Mouse (Mus musculus) stomach, postnatal 0 days (tissue): ENCODE results near the gene Akap8. TPM values are rescaled to one million over a fixed set of nuclear protein-coding genes. Genes with fewer than 3 reads are reported as not detected.

Experiments used
- ATAC-seq: fragments of 200-750 bp; cut with Nextera tagmentation; 2 replicates; pipeline ENCODE4 v1.8.0; 2017; ENCODE audit not compliant: low FRiP score, low TSS enrichment
- DNase-seq: peaks from one replicate; pipeline ENCODE4 v3.0.0-alpha.2; 2016; ENCODE audit warnings: low spot score
- H3K27ac ChIP-seq: fragments of 300-500 bp; sonication (generic); replicated peaks from 2 replicates; pipeline ENCODE4 v1.5.1; 2014; ENCODE audit warnings: mild to moderate bottlenecking, control low read depth
- H3K27me3 ChIP-seq: fragments of 300-500 bp; sonication (generic); 2 replicates; pipeline ENCODE4 v1.6.1; 2014; ENCODE audit warnings: low read length; ENCODE audit not compliant: control insufficient read depth, insufficient read depth
- H3K36me3 ChIP-seq: fragments of 300-500 bp; sonication (generic); 2 replicates; pipeline ENCODE4 v1.6.1; 2014; ENCODE audit warnings: low read length, mixed read lengths; ENCODE audit not compliant: control insufficient read depth, insufficient read depth
- H3K4me1 ChIP-seq: fragments of 300-500 bp; sonication (generic); replicated peaks from 2 replicates; pipeline ENCODE4 v1.6.1; 2014; ENCODE audit warnings: antibody characterized with exemption; ENCODE audit not compliant: control insufficient read depth, insufficient read depth
- H3K4me2 ChIP-seq: fragments of 300-500 bp; sonication (generic); replicated peaks from 2 replicates; pipeline ENCODE4 v1.6.1; 2014; ENCODE audit warnings: low read depth, mild to moderate bottlenecking, control low read depth, moderate library complexity
- H3K4me3 ChIP-seq: fragments of 300-500 bp; sonication (generic); 2 replicates; pipeline ENCODE4 v1.5.1; 2014; ENCODE audit warnings: low read depth, low read length, control low read depth
- H3K9ac ChIP-seq: fragments of 300-500 bp; sonication (generic); 2 replicates; pipeline ENCODE4 v1.6.1; 2014; ENCODE audit warnings: mild to moderate bottlenecking, low read length, control low read depth, mixed read lengths
- H3K9me3 ChIP-seq: fragments of 300-500 bp; sonication (generic); 2 replicates; pipeline ENCODE4 v1.6.1; 2016; ENCODE audit warnings: low read length; ENCODE audit not compliant: control insufficient read depth
- CTCF ChIP-seq: IDR thresholded peaks from 2 replicates; pipeline ENCODE4 v1.5.1; 2016; ENCODE audit warnings: antibody characterized with exemption, low read depth, mild to moderate bottlenecking, moderate library complexity
- EP300 ChIP-seq: optimal IDR thresholded peaks from 2 replicates; pipeline ENCODE3; 2016; ENCODE audit warnings: antibody characterized with exemption
- WGBS: fragments of 180-500 bp; shearing (Covaris S2); extraction: QIAGEN DNeasy Blood & Tissue Kit; methylation state at CpG from one replicate; pipeline ENCODE4 v1.1.7; 2014; 5-methylcytosine and 5-hydroxymethylcytosine counted together
- polyA plus RNA-seq: library from polyadenylated mRNA; unstranded; fragments of >200 nt; fragmentation: Nextera tagmentation; extraction: Ambion mirVana; gene quantifications from 2 replicates; pipeline ENCODE4 v1.2.1, GENCODE M21; 2015

The Akap8 gene
- polyA plus RNA-seq, 1 experiment from 2014 or later, result 30.3 TPM

DNA sequence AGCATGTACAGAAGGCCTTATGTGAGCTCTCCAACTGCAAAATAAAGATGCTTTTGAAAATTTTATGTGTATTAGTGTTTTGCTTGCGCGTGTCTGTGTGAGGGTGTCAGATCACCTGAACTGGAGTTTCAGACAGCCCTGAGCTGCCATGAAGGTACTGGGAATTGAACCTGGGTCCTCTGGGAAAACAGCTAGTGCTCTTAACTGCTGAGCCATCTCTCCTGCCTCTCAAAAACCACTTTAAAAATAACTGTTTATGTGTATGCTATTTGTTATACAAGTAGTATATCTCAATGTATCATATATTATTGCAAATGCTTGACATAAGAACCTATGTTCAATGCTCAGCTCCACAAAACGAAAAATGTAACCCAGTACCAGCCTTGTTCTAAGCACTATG is 30.2 kb upstream of the Akap8 start:
- Histone ChIP-seq H3K9ac (no peak overlapping the region), H3K27ac (no peak overlapping the region), H3K27me3 (no peaks in the 10 kb centered on the region), H3K36me3 (peaks cover 5% of the 10 kb centered on the region; the same call in 1 of the 2 replicates), H3K9me3 (no peaks in the 10 kb centered on the region), H3K4me2 (peak overlapping the region; percentile 71), H3K4me3 (no peak overlapping the region), H3K4me1 (peaks cover 3% of the 10 kb centered on the region; the same call in 1 of the 2 replicates)
- ATAC-seq (no peak), DNase-seq (no peak)
- WGBS, result 66% methylated on average over 3 of the region's 3 CpGs
- TF ChIP-seq CTCF, result no peak
- TF ChIP-seq EP300, result no peak

DNA sequence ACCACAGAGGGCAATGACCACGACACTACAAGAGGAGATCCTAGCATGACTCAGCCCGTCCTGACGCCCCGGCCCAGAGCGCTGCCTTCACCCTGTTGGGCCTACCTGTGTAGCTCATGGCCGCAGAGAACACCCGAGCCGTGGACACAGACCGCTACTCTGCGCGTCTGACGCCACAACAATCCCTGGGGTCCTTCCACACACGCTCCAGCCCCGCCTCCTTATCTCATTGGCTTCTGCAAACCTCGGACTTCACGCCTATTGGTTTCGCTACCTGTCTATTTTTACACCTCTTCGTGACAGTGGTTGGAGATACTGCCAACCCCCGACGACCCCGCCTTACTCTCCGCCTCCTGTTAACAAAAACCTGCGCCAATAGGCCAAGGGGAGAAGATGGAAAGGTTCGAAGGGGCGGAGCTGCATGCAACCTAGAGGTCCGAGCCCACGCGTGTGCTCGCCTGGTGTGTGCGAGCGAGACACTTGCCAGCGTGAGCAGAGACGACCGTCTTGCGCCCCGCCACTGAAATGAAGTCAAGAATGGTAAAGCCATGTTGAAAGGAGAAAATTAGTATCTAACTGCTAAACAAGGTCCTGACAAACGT is 29.4 kb upstream of the Akap8 start, which contains the start of gene Akap8l:
TSS of gene Akap8l (minus strand) at position 226 of the 602 bp plus-strand sequence.
- peaks cover 3% of the 10 kb centered on the region; the same call in 1 of the 2 replicates for H3K36me3 ChIP-seq
- no peaks in the 10 kb centered on the region for H3K9me3 ChIP-seq
- no peaks in the 10 kb centered on the region for H3K27me3 ChIP-seq
- peak; percentile 98 for ATAC-seq
- H3K4me3 ChIP-seq, result peak within 1 kb of the TSS; percentile 93
- H3K27ac ChIP-seq, result peak within 1 kb of the TSS; percentile 86
- H3K4me2 ChIP-seq, result peak within 1 kb of the TSS; percentile 92
- WGBS, result under 1% methylated on average over 37 of the region's 37 CpGs
- peak; percentile 95 for DNase-seq
- peak; percentile 90 for TF ChIP-seq EP300
- TF ChIP-seq CTCF, result 0 out of 2 replicates have a peak, but pooled peaks have one; percentile 6
- peak within 1 kb of the TSS; percentile 89 for H3K9ac ChIP-seq
- peaks cover 3% of the 10 kb centered on the region; the same call in 1 of the 2 replicates for H3K4me1 ChIP-seq

DNA sequence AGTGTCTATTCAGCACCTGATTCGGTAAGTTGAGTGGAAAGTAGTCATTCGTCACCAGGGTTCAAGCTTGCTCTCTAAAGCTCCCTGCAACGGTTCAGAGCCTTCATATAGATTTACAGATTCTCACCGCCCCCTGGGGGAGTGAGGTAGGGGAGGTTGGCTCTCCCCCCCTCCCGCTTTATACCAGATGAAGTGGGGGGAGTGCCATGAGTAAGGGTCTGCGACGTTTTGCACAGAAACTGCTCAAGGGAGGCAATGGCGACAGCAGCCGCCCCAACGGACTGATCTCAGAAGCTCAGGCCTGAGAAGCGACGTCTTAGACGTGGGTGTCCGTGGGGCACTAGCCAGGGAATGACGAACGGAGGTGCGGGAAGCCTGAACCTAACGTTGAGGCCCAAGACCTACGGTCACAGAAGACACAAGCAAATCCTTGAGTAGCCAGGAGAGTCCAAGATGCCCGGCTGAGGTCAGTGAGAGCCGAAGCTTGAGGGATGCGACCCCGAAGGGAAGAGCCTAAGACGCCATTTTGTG is 28.9 kb upstream of the Akap8 start:
- Histone ChIP-seq H3K4me1 (peaks cover 3% of the 10 kb centered on the region; the same call in 1 of the 2 replicates), H3K4me2 (peak overlapping the region; percentile 92), H3K9me3 (no peaks in the 10 kb centered on the region), H3K27ac (peak overlapping the region; percentile 86), H3K9ac (peak overlapping the region; percentile 89), H3K4me3 (peak overlapping the region; percentile 93), H3K27me3 (no peaks in the 10 kb centered on the region), H3K36me3 (peaks cover 3% of the 10 kb centered on the region; the same call in 1 of the 2 replicates)
- WGBS, result 0% methylated on average over 24 of the region's 24 CpGs
- TF ChIP-seq CTCF, result no peak
- no peak for TF ChIP-seq EP300
- no peak for ATAC-seq
- DNase-seq, result no peak

GRCm38 (mm10) chr17:32349037-32349732 is 28.1 kb upstream of the Akap8 start:
- 0 out of 2 replicates have a peak overlapping the region, but pooled peaks have one; percentile 18 for H3K9ac ChIP-seq

DNA sequence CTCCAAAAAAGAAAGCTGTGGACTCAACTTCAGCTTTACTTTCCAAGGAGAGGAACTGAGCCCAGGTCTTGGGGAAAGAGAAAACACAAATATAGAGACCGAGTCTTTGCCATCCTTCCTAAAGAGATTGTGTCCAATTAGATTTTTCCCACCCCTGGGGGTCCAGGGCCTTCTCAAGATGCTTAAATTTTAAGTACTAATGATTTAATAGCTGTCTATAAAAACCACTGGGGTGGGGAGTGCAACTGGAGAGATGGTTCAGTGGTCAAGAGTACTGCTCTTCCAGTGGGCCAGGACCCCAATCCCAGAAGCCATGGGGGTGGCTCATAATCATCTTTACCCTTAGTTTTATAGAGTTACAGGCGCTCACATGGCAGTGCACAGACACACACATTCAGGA is 27.4 kb upstream of the Akap8 start:
- no peak overlapping the region for H3K27ac ChIP-seq
- no peak for TF ChIP-seq EP300
- no peak for TF ChIP-seq CTCF
- no peak overlapping the region for H3K9ac ChIP-seq
- 90% methylated on average over 2 of the region's 2 CpGs for WGBS
- DNase-seq, result no peak
- no peaks in the 10 kb centered on the region for H3K27me3 ChIP-seq
- H3K9me3 ChIP-seq, result no peaks in the 10 kb centered on the region
- H3K4me1 ChIP-seq, result peaks cover 3% of the 10 kb centered on the region; the same call in 1 of the 2 replicates
- no peak overlapping the region; the same call in 1 of the 2 replicates for H3K4me2 ChIP-seq
- no peak for ATAC-seq
- H3K36me3 ChIP-seq, result 0 out of 2 replicates have a peak, but pooled peaks cover 2% of the 10 kb centered on the region
- no peak overlapping the region for H3K4me3 ChIP-seq

More at GRCm38 (mm10) chr17:32349037-32349732, 28.1 kb upstream of the Akap8 start:
- Histone ChIP-seq H3K27me3 (no peaks in the 10 kb centered on the region), H3K4me1 (peaks cover 3% of the 10 kb centered on the region; the same call in 1 of the 2 replicates), H3K27ac (peak overlapping the region; percentile 14; the same call in 1 of the 2 replicates), H3K4me3 (peak overlapping the region; percentile 93), H3K9me3 (no peaks in the 10 kb centered on the region), H3K36me3 (peaks cover 2% of the 10 kb centered on the region; the same call in 1 of the 2 replicates), H3K4me2 (peak overlapping the region; percentile 92)
- WGBS, result 11% methylated on average over 4 of the region's 4 CpGs
- no peak for TF ChIP-seq EP300
- TF ChIP-seq CTCF, result peak; percentile 95
- DNase-seq, result peak; percentile 58
- ATAC-seq, result 0 out of 2 replicates have a peak, but pooled peaks have one; percentile 14
